Mouse (Mus musculus) frontal cortex, postnatal 25 days (tissue): ENCODE results near the gene Ambp.
A peak's percentile ranks its signal among the peaks of the same experiment; 100 is the strongest.

ENCODE experiments used
- DNase-seq, 2 experiments: peaks; one replicate each; pipeline ENCODE4 v3.0.0; 2022; ENCODE audit warnings: low spot score in 2 of 2

The Ambp gene

DNA sequence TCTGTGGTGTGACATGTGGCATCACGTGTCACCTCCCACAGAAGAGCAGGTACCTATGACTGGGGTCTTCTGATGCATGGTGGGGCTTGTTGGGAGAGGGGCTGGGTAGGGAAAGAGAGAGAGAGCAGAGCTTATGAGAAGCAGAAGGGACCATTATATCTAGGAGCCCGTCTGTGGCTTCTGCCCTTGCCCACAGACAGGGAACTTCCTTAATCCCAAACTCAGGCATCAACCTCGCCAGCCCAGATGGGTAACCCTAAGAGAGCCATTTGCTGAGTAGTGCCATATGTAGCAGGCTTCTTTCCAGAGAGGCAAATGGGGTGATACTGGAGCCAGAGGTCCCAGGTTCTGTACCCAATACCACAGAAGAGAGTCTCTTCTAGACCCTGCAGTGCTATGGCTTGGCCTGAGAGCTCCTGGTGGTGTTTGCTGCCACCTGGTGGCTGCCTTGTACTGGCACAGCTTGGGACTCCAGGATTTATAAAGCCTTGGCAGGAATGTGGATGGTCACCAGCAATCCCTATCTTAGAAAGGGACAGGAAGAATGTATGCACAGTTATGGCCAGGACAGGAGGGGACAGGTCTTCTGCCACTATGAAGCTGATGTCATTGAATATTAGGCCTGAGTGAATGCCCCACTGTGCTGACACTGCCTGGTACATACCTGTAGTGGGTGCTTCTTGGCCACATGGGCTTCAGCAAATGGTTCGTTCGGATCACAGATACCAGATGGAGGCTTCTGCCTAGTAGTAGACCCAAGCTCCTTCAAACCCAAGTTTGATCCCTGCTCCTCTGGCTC is 35.8 kb downstream of the Ambp start:
- peak; percentile 61 to 77 for DNase-seq

DNA sequence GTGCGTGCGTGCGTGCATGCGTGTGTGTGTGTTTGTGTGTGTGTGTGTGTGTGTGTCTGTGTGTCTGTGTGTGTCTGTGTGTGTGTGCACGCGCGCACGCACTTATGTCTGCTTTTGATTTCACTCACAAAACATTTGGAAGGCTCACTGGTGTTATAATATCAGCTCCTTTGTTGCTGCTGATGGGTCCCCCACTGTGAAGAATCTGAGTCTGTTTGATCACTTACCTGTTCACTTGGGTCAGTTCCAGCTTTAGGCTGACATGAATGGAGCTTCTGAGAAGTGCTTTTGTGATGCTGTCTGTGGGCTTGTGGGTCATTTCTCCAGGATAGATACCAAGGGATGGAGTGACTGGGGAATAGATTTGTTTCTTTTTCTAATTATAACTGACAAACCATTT is 48.9 kb downstream of the Ambp start:
- DNase-seq: no peak

DNA sequence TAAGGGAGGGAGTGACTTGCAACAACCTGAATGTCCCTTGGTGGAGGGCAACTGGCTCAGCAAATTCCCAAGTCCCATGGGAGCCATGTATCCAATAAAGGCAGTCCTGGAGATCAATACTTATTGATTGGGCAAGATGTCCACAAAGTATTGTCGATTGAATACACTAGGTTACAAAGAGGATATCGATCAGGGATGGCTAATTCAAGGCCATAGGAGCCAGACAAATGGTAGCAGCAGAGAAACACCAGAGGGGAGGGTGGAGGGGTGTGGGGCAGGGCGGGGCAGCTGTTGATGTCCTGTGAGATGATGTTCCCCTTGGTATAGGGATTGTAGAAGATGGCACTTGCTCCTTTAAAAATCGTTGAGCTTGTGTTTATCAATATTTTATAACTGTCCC is 52.6 kb downstream of the Ambp start:
- no peak for DNase-seq

DNA sequence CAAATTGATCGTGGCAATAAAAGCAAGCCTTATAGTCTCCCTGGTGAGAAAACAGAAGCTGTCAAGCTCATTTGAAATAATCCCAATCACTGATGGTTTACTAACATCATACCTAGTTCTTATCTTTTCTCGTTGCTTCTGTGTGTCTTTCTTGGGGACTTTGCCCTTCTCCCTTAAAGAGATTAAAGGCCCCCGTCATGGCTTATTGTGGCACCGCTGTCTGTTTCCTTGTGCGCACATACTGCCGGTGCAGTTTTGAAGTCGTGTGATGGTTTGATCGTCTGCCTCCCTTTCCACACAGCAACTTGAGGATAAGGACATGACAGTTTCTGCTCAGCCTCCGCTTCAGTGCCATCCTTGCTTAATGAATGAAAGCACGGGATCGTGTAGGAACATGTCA is 54.1 kb downstream of the Ambp start:
- DNase-seq: no peak

DNA sequence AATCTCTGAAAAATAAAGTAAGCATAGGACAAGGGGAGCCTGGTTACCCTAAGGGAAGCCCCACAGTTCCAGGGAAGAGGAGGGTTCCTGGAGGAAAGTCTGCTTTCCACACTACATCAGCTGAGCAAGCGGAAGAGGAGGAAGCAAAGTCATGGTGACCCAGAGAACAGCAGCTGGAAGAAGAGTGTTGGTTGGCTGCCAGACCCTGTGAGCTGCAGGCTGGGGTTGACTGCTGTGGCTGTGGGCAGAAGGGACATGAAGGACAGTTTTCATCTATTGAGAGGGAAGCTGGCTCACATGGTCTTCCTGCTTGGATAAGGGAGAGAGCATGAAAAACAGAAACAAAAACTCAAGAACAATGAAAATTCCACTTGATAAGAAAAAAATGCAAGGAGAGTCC is 57.0 kb downstream of the Ambp start:
- DNase-seq: no peak
